Comparison of ENCODE assay signal across 15 mouse cellular contexts in the genomic region with DNA sequence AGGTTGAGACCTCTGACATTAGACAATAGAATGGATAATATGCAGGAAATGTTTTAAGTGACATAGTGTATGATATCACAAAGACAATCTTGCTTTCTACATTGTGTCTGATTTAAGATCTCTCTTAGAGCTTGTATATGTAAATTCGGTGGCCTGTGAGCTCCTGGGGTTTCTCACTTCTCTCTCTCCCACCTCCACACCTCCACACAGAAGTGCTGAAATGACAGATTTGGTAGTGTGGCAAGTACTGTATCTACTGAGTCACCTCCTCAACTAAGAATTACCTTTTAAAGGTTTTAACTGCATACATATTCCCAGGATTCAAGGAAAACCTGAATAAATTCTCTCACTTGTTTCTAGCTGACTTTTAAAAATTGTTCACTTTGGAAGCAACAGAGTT.
"Had no signal": no experiment of that assay in that cellular context is flagged by ENCODE, and none has a peak within 500 bp of the region (broad histone marks: within the 10 kb centered on the region; RNA-seq: fewer than 3 reads in every experiment).

No protein-coding gene starts in this region.

- H3K27me3 ChIP-seq: limb, embryonic 13.5 days; liver, embryonic 12.5 days; liver, embryonic 15.5 days had no signal

- DNase-seq: kidney, adult 9 months; kidney, postnatal 14 days; kidney, postnatal 4 days; liver; lung, adult 18-20 months; lung, postnatal 14 days; lung, postnatal 4 days; midbrain, embryonic 14.5 days; thymus, adult 2 months; thymus, postnatal 14 days; thymus, postnatal 4 days had no signal

- H3K36me3 ChIP-seq: limb, embryonic 10.5 days; limb, embryonic 13.5 days; liver, embryonic 12.5 days; liver, embryonic 15.5 days had no signal
